Mouse (Mus musculus) C2C12 (cell line): ENCODE data around the gene Tbc1d1.

ENCODE experiments used
- CEBPB ChIP-seq: IDR thresholded peaks from one replicate; pipeline ENCODE4 v1.6.1; 2011; ENCODE audit warnings: low read depth, mild to moderate bottlenecking, control low read depth, moderate library complexity
- CTCF ChIP-seq: IDR thresholded peaks from one replicate; pipeline ENCODE4 v1.5.1; 2011; ENCODE audit not compliant: control insufficient read depth, insufficient read depth, insufficient read length
- MAX ChIP-seq: IDR thresholded peaks from one replicate; pipeline ENCODE4 v1.6.1; 2011; ENCODE audit warnings: mild to moderate bottlenecking, control low read depth
- MYOG ChIP-seq: IDR thresholded peaks from one replicate; pipeline ENCODE4 v1.6.1; 2011; ENCODE audit not compliant: control insufficient read depth, insufficient read length; ENCODE audit errors: extremely low read depth

DNA sequence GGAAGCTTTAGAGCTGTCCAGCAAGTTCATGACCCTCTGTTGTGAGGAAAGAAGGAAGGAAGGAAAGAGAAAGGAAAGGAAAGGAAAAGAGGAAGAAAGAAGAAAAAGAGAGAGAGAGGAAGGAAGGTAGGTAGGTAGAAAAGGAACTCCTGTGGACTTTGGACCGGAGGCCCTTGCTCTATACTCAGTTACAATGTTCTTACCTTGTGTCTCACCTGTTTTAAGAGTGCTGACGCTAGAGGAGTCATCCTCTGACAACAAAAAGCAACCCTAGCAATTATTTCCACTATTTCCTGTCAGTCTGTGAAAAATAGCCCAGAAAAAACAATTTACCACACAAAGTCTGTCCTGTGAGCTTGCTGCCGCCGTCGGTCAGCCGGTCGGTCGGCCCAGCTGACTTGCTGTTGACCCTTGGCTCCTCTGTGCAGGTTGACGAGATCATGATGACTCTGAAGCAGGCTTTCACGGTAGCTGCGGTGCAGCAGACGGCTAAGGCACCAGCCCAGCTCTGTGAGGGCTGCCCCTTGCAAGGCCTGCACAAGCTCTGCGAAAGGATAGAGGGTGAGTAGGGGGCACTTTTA is 107.9 kb downstream of the Tbc1d1 start:
- TF ChIP-seq MYOG (no peak), MAX (no peak), CTCF (no peak), CEBPB (no peak)
